Mouse (Mus musculus): ENCODE results near the gene Piwil4. TPM values are rescaled to one million over a fixed set of nuclear protein-coding genes. Genes with fewer than 3 reads are reported as not detected.
"Not testable (repeated sequence)": the region's sequence is repeated elsewhere in the genome, so short reads cannot be mapped to it uniquely, and the experiment has no call there.

Gene Piwil4
- polyA plus RNA-seq, 1 experiment: not detected

DNA sequence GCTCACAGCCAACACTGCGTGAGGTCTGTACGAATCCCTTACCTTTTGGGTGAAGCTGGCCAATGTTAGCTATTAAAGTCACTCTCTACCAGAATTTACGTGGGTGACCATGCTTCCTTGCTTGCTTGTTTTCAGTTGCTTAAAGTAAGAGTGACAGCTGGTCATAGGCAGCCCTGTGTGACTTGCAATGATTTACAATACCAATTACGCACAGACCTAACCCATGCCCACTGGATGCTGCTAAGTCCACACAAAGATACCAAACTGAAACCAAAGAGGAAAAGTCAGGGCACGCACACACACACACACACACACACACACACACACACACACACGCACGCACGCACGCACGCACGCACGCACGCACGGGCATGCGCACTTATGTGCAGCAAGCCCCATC is 25.3 kb downstream of the Piwil4 start:
- no peaks in the 10 kb centered on the region for H3K36me3 ChIP-seq (ENCODE audit: control insufficient read depth)
- H3K4me3 ChIP-seq (replicated peaks): no peak overlapping the region
- 0 out of 2 replicates have a peak, but pooled peaks cover 2% of the 10 kb centered on the region for H3K27me3 ChIP-seq (ENCODE audit: control insufficient read depth)
- H3K4me1 ChIP-seq (ENCODE audit: control insufficient read depth): no peaks in the 10 kb centered on the region
- no peaks in the 10 kb centered on the region for H3K9me3 ChIP-seq (ENCODE audit: control insufficient read depth, low read length)
- no peak for TF ChIP-seq TAL1 (IDR thresholded peaks at IDR 0.05; ENCODE audit: low read length)
- TF ChIP-seq GATA1 (IDR thresholded peaks at IDR 0.05; ENCODE audit: low read length): no peak

DNA sequence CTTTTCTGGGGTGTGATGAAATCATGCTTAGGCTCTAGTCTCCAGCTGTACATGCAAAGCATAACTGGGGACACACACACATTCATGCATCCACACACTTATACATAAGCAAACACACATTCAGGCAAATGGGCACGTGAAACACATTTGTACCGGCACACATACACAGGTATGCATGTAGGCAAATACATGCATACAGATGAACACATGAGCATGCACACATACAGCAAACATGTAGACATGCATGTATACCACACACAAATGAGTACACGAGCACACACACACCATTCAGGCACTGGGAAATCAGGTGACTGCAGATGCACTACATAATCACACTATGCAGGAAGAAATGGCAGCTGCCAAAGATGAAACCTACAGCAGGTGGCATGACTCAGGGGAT is 29.6 kb downstream of the Piwil4 start:
- H3K4me1 ChIP-seq (ENCODE audit: control insufficient read depth): no peaks in the 10 kb centered on the region
- H3K36me3 ChIP-seq (ENCODE audit: control insufficient read depth): no peaks in the 10 kb centered on the region
- TF ChIP-seq TAL1 (IDR thresholded peaks at IDR 0.05; ENCODE audit: low read length): no peak
- no peaks in the 10 kb centered on the region for H3K27me3 ChIP-seq (ENCODE audit: control insufficient read depth)
- H3K9me3 ChIP-seq (ENCODE audit: control insufficient read depth, low read length): no peaks in the 10 kb centered on the region
- no peak overlapping the region for H3K4me3 ChIP-seq (replicated peaks)

DNA sequence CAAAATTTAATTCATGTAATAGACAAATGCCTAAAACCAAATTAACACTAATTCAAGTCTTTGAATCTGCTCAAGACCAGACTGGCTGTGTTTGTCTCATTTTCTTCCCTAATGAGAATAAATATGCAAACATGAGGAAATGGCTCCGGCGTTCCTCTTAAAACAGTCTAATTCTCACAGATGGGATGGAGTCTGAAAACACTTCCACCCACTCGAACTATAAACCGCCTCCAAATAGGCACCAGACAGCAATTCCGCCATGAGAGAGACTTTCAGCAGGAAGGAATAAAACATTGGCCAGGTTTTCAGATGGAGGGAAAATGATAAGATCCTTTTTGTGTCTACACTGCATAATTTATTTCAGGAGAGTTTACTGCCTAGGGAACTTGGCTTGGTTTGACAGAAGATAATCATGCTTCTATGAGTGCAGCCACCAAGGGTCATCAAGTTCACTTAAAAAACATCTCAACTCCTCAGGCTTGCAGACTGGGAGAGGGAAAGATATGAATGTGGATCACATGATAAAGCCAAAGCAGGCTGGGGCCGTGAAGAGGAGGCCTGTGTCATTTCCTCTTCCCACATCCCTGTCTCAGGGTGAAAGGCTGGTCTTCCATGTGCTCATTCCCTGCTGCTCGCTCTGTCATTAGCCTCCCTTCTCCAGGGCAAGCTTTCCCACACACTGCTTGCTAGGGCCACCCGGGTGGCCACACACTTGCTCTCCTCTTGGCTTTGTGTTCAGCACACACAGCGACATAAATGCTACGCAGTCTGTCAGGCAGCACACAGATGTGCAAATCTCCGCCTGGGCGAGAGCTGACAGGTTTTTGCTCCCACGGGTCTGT is 35.0 kb downstream of the Piwil4 start:
- Histone ChIP-seq H3K9me3 (ENCODE audit: control insufficient read depth, low read length) (no peaks in the 10 kb centered on the region), H3K36me3 (ENCODE audit: control insufficient read depth) (no peaks in the 10 kb centered on the region), H3K4me3 (replicated peaks) (no peak overlapping the region), H3K27me3 (ENCODE audit: control insufficient read depth) (no peaks in the 10 kb centered on the region), H3K4me1 (ENCODE audit: control insufficient read depth) (no peaks in the 10 kb centered on the region)
- TF ChIP-seq GATA1 (IDR thresholded peaks at IDR 0.05; ENCODE audit: low read length) (no peak), TAL1 (IDR thresholded peaks at IDR 0.05; ENCODE audit: low read length) (no peak)

DNA sequence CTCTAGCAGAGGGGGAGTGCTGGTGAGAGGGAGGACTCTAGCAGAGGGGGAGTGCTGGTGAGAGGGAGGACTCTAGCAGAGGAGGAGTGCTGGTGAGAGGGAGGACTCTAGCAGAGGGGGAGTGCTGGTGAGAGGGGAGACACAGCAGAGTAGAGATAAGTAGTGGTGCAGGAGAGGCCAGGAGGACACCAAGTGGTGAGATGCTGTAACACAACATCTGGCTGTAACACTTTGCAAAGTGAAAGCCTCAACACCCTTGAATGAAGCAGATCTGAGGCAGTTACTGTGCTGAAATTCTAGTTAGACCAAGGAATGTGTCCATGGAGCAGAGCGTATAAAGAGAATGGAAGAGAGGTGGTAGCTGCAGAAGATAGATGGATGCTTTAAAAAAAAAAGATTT is 39.7 kb downstream of the Piwil4 start:
- not testable (repeated sequence) for H3K4me3 ChIP-seq (replicated peaks); H3K9me3 ChIP-seq (ENCODE audit: control insufficient read depth, low read length); H3K4me1 ChIP-seq (ENCODE audit: control insufficient read depth); H3K27me3 ChIP-seq (ENCODE audit: control insufficient read depth); H3K36me3 ChIP-seq (ENCODE audit: control insufficient read depth)

DNA sequence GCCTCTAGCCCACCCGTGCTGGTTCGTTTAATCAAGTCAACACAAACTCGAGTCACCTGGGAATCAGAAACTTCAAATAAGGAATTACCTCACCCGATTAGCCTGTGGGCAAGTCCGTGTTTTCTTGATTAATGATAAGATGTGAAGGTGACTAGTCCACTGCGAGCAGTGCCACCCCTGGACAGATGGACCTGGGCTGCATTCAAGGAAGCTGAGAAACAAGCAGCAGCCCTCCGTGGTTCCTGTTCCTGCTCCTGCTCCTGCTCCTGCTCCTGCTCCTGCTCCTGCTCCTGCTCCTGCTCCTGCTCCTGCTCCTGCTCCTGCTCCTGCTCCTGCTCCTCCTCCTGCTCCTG is 41.3 kb downstream of the Piwil4 start:
- no peak for TF ChIP-seq TAL1 (IDR thresholded peaks at IDR 0.05; ENCODE audit: low read length)
- no peak for TF ChIP-seq GATA1 (IDR thresholded peaks at IDR 0.05; ENCODE audit: low read length)
- H3K4me1 ChIP-seq (ENCODE audit: control insufficient read depth): no peaks in the 10 kb centered on the region
- no peak overlapping the region for H3K4me3 ChIP-seq (replicated peaks)
- no peaks in the 10 kb centered on the region for H3K36me3 ChIP-seq (ENCODE audit: control insufficient read depth)
- no peaks in the 10 kb centered on the region for H3K9me3 ChIP-seq (ENCODE audit: control insufficient read depth, low read length)
- no peaks in the 10 kb centered on the region for H3K27me3 ChIP-seq (ENCODE audit: control insufficient read depth)

DNA sequence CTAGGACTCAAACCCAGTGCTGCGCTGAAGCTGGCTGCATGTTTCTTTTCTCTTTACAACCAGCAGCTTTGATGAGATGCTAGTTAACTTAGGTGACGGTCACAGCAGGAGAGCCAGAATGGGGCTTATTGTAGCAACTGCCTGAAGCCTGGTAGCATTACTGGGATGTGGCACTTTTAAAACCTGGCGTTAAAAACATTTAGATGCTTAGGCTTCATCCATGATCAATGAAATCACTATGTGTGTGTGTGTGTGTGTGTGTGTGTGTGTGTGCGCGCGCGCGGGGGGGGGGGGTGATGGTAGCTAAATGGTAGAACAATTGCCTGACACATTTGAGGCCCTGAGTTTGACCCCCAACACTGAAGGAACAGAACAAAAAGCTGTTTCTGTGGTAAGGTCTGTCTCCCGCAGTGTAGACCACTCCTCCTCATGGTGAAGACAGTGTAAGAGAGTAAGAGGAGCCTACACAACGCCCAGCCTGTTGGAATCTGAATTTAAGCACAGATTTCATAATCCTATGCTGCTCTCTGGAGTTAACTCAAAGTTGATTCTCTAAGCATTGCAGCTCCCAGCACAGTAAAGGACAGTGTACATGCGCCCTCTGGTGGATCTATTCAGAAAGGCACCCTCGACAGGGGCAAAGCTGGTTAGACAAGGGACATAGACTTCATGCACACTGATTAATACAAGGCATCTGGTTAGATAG is 41.8 kb downstream of the Piwil4 start:
- no peaks in the 10 kb centered on the region for H3K4me1 ChIP-seq (ENCODE audit: control insufficient read depth)
- no peaks in the 10 kb centered on the region for H3K27me3 ChIP-seq (ENCODE audit: control insufficient read depth)
- no peak overlapping the region for H3K4me3 ChIP-seq (replicated peaks)
- H3K9me3 ChIP-seq (ENCODE audit: control insufficient read depth, low read length): no peaks in the 10 kb centered on the region
- no peak for TF ChIP-seq TAL1 (IDR thresholded peaks at IDR 0.05; ENCODE audit: low read length)
- no peak for TF ChIP-seq GATA1 (IDR thresholded peaks at IDR 0.05; ENCODE audit: low read length)
- H3K36me3 ChIP-seq (ENCODE audit: control insufficient read depth): no peaks in the 10 kb centered on the region

DNA sequence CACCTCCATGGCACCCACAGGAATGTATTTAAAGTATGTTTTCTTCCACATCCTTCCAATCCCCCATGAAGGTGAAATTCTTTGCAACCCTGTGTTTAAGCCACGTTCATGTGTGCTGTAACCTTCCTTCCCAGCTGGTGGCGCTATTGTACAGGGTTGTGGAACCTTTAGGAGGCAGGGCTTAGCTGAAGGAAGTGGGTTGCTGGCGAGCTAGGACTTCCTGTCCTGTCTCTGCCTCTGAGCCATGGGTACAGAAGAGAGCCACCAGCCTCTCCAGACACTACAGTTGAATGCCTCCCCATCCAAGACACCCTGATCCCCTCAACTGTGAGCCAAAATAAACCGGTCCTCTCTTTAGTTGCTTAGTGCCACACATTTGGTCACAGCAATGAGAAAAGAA is 42.6 kb downstream of the Piwil4 start:
- Histone ChIP-seq H3K9me3 (ENCODE audit: control insufficient read depth, low read length) (no peaks in the 10 kb centered on the region), H3K4me1 (ENCODE audit: control insufficient read depth) (no peaks in the 10 kb centered on the region), H3K36me3 (ENCODE audit: control insufficient read depth) (no peaks in the 10 kb centered on the region), H3K27me3 (ENCODE audit: control insufficient read depth) (no peaks in the 10 kb centered on the region), H3K4me3 (replicated peaks) (no peak overlapping the region)
- TF ChIP-seq TAL1 (IDR thresholded peaks at IDR 0.05; ENCODE audit: low read length) (no peak), GATA1 (IDR thresholded peaks at IDR 0.05; ENCODE audit: low read length) (no peak)

DNA sequence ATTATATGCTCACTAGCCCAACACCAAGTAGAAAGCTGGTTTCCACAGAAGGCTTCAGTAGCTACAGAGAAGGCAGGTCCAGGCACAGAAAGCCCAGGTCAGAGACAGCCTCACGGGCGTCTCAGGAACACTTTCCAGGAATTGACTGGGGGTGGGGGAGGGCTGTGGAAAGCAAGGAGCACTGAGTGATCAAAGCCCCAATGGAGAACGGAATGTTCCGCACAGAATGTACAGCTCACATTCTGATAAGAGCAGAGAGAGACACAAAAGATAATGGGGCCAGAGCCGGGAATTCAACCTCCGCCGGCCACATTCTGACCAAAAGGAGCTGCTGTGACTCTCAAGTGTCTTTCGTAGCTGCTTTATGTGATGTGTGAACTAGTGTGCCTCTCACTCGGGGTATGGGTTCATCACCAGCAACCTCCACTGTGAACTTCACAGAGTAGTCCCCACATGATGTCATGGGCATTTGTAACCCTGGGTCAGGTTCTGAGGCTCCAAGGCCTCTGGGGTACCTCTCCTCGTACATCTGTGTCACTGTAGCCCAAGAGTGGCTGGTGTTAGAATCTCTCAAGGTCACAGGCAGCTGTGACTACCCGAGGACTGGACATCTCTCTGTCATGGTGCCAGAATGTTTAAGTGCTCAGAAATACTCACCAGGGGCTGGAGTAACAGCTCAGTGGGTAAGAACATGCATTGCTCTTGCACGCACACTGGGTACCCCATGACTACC is 51.0 kb downstream of the Piwil4 start:
- Histone ChIP-seq H3K4me3 (replicated peaks) (no peak overlapping the region), H3K4me1 (ENCODE audit: control insufficient read depth) (no peaks in the 10 kb centered on the region), H3K9me3 (ENCODE audit: control insufficient read depth, low read length) (no peaks in the 10 kb centered on the region), H3K36me3 (ENCODE audit: control insufficient read depth) (no peaks in the 10 kb centered on the region), H3K27me3 (ENCODE audit: control insufficient read depth) (no peaks in the 10 kb centered on the region)
- no peak for TF ChIP-seq GATA1 (IDR thresholded peaks at IDR 0.05; ENCODE audit: low read length)
- TF ChIP-seq TAL1 (IDR thresholded peaks at IDR 0.05; ENCODE audit: low read length): no peak

DNA sequence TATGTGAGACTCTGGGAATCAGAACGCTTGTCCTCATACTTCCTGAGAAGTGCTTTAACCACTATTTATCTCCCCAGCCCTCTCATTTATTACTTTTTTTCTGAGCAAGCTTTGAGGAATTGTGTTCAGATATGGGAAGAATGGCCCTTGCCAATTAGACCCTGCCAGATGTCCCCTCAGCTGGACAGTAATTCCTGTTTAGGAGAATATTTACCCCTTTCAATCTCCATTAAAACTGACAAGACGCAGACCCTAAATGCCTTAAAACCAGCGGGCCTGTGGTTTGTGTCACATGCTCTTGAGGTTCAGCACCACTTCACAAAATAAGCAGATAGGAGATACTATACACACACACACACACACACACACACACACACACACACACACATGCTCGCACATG is 56.2 kb downstream of the Piwil4 start:
- Histone ChIP-seq H3K9me3 (ENCODE audit: control insufficient read depth, low read length) (no peaks in the 10 kb centered on the region), H3K4me3 (replicated peaks) (no peak overlapping the region), H3K36me3 (ENCODE audit: control insufficient read depth) (no peaks in the 10 kb centered on the region), H3K4me1 (ENCODE audit: control insufficient read depth) (no peaks in the 10 kb centered on the region), H3K27me3 (ENCODE audit: control insufficient read depth) (no peaks in the 10 kb centered on the region)
- TF ChIP-seq GATA1 (IDR thresholded peaks at IDR 0.05; ENCODE audit: low read length): no peak
- TF ChIP-seq TAL1 (IDR thresholded peaks at IDR 0.05; ENCODE audit: low read length): no peak

Measured in erythroblast, embryonic 14.5 days (primary cell).